Mouse (Mus musculus) heart, embryonic 12.5 days (tissue): ENCODE data around the gene Rgs9bp. TPM values are rescaled to one million over a fixed set of nuclear protein-coding genes. Genes with fewer than 3 reads are reported as not detected.

ENCODE experiments used
- ATAC-seq: fragments of 200-750 bp; cut with Nextera tagmentation; 2 replicates; pipeline ENCODE4 v1.8.0; 2017; ENCODE audit warnings: moderate TSS enrichment, moderate library complexity; ENCODE audit not compliant: insufficient number of reproducible peaks, low FRiP score
- H3K27ac ChIP-seq: fragments of 300-500 bp; sonication (generic); 2 replicates; pipeline ENCODE4 v1.5.1; 2016; ENCODE audit warnings: mild to moderate bottlenecking, moderate library complexity; ENCODE audit not compliant: poor library complexity, severe bottlenecking
- H3K27me3 ChIP-seq: fragments of 300-500 bp; sonication (generic); replicated peaks from 2 replicates; pipeline ENCODE4 v1.6.1; 2016; ENCODE audit warnings: mild to moderate bottlenecking, moderate library complexity
- H3K36me3 ChIP-seq: fragments of 300-500 bp; sonication (generic); 2 replicates; pipeline ENCODE4 v1.6.1; 2016; ENCODE audit warnings: mild to moderate bottlenecking, moderate library complexity
- H3K4me1 ChIP-seq: fragments of 300-500 bp; sonication (generic); replicated peaks from 2 replicates; pipeline ENCODE4 v1.6.1; 2016; ENCODE audit warnings: mild to moderate bottlenecking
- H3K4me2 ChIP-seq: fragments of 300-500 bp; sonication (generic); 2 replicates; pipeline ENCODE4 v1.6.1; 2016; ENCODE audit warnings: mild to moderate bottlenecking, moderate library complexity
- H3K4me3 ChIP-seq: fragments of 300-500 bp; sonication (generic); 2 replicates; pipeline ENCODE4 v1.5.1; 2016; ENCODE audit warnings: mild to moderate bottlenecking
- H3K9ac ChIP-seq: fragments of 300-500 bp; sonication (generic); 2 replicates; pipeline ENCODE4 v1.6.1; 2016; ENCODE audit warnings: mild to moderate bottlenecking, moderate library complexity
- H3K9me3 ChIP-seq: fragments of 300-500 bp; sonication (generic); replicated peaks from 2 replicates; pipeline ENCODE4 v1.6.1; 2016; ENCODE audit warnings: mild to moderate bottlenecking, moderate library complexity
- WGBS: fragments of 180-500 bp; shearing (Covaris S2); methylation state at CpG from one replicate; pipeline ENCODE4 v1.1.7; 2016; 5-methylcytosine and 5-hydroxymethylcytosine counted together
- polyA plus RNA-seq: library from polyadenylated mRNA; unstranded; fragments of >200 nt; fragmentation: Nextera tagmentation; extraction: Ambion mirVana; gene quantifications from 2 replicates; pipeline ENCODE4 v1.2.1, GENCODE M21; 2016

The Rgs9bp gene
- 0.82 TPM in 2 replicates for polyA plus RNA-seq

DNA sequence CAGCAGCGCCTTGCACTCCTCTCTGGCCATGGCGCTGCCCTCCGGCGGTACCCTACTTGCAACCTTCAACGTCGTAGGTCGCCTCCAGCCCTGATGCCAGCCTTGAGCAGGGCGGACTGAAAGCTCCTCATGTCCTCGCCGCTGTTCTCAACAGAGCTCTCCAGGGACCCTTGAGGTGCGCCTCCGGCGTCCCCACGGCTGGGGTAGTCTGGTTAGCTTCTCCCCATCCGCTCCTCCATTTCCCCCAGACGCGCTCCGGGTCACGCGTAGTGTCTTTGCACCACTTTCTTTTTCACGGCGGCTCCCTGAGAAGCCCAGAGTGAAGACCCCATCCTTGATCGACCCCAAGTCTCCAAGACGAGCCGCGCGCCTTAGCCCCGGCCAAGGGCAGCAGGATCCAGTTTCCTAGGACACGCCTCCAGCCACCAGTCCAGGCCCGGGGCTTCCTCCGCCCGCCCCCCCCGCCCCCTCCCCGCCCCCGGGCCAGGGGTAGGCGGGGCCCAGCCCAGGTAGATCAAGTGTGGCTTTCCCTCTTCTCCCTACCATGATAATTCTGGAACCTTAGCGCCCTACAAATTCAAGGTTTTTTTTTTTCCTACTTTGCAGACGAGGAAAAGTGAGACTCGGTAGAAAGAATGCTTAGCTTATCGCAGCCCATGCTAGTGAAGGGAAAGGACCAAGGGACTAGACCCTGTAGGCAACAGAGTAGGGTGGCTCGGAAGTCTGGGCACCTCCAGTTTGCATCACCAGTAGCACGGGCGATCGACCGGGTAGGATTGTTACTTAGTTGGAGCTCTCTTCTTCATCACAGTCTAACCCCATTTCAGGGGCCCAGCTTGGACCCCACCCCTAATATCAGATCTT, at the start of gene Rgs9bp:
TSS of gene Rgs9bp (minus strand) at position 392 of the 864 bp plus-strand sequence.
- Histone ChIP-seq H3K4me3 (peak within 1 kb of the TSS; percentile 88), H3K36me3 (no peaks in the 10 kb centered on the region), H3K9ac (peak within 1 kb of the TSS; percentile 89), H3K27me3 (peaks cover 26% of the 10 kb centered on the region), H3K4me1 (peaks cover 29% of the 10 kb centered on the region), H3K27ac (peak within 1 kb of the TSS; percentile 76), H3K9me3 (no peaks in the 10 kb centered on the region), H3K4me2 (peak within 1 kb of the TSS; percentile 100)
- ATAC-seq, result peak; percentile 81
- under 1% methylated on average over 45 of the region's 45 CpGs for WGBS

DNA sequence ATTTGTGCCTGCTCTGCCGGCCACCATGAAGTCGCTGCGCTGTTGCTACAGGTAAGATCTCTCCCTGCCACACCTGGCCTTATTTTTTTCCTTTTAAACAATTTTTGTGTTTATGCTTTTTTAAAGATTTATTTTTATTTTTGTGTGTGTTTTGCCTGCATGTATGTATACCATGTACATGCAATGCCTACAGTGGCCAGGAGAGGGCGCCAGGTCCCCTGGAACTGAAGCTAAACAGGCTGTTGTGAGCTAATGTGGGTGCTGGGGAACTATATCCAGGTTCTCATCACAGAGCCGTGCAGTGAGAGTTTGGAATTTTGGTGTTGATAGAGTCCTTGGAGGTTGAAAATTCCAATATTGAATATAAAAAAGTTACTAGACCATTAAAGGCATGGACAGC, 43.1 kb upstream of the Rgs9bp start:
- Histone ChIP-seq H3K4me3 (no peak overlapping the region), H3K4me1 (no peaks in the 10 kb centered on the region), H3K27ac (no peak overlapping the region), H3K36me3 (peaks cover 87% of the 10 kb centered on the region), H3K9ac (no peak overlapping the region), H3K27me3 (no peaks in the 10 kb centered on the region), H3K4me2 (no peak overlapping the region), H3K9me3 (0 out of 2 replicates have a peak, but pooled peaks cover 4% of the 10 kb centered on the region)
- WGBS, result 73% methylated on average over 5 of the region's 5 CpGs
- ATAC-seq, result no peak

DNA sequence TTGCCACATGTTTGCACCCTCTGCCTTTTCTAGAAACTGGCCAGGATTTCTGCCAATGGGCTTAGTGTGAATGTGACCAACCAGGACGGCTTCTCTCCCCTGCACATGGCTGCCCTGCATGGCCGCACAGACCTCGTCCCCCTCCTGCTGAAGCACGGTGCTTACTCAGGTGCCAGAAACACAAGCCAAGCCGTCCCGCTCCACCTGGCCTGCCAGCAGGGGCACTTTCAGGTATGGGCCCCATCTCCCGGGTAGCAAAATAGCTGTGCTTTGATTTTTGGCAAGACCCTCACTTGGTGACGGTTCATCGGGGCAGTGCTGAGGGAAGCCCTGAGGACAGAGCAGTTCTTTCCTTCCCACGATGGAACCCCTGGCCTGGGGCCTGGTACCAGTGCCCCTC, 42.0 kb upstream of the Rgs9bp start:
- 90% methylated on average over 10 of the region's 10 CpGs for WGBS
- Histone ChIP-seq H3K4me3 (no peak overlapping the region), H3K4me2 (no peak overlapping the region), H3K36me3 (peaks cover 89% of the 10 kb centered on the region), H3K9ac (no peak overlapping the region), H3K27ac (no peak overlapping the region), H3K27me3 (no peaks in the 10 kb centered on the region), H3K9me3 (0 out of 2 replicates have a peak, but pooled peaks cover 4% of the 10 kb centered on the region), H3K4me1 (no peaks in the 10 kb centered on the region)
- ATAC-seq, result no peak

DNA sequence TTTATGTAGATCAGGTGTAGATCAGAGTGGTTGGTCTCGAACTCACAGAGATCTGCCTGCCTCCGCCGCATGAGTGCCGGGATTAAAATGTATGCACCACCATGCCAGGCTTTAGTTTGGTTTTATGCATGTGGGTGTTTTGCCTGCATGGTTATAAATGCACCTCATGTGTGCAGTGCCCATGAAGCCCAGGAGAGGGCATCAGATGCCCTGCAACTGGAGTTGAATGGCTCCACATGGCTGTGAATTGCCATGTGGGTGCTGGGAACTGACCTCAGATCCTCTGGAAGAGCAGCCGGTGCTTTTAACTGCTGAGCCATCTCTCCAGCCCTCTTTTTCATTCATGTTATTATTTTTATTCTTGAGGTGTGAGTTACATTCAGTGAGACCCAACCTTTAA, 40.7 kb upstream of the Rgs9bp start:
- H3K36me3 ChIP-seq, result peaks cover 93% of the 10 kb centered on the region
- no peak for ATAC-seq
- no peak overlapping the region for H3K9ac ChIP-seq
- H3K4me2 ChIP-seq, result no peak overlapping the region
- 96% methylated on average over 5 of the region's 5 CpGs for WGBS
- H3K27ac ChIP-seq, result no peak overlapping the region
- H3K27me3 ChIP-seq, result no peaks in the 10 kb centered on the region
- 0 out of 2 replicates have a peak, but pooled peaks cover 4% of the 10 kb centered on the region for H3K9me3 ChIP-seq
- no peak overlapping the region for H3K4me3 ChIP-seq
- no peaks in the 10 kb centered on the region for H3K4me1 ChIP-seq

- Histone ChIP-seq H3K36me3 (peaks cover 91% of the 10 kb centered on the region), H3K27me3 (no peaks in the 10 kb centered on the region), H3K4me1 (no peaks in the 10 kb centered on the region), H3K4me3 (no peak overlapping the region), H3K9me3 (0 out of 2 replicates have a peak, but pooled peaks cover 4% of the 10 kb centered on the region), H3K4me2 (no peak overlapping the region), H3K27ac (no peak overlapping the region), H3K9ac (no peak overlapping the region)
- ATAC-seq, result no peak
- 85% methylated on average over 10 of the region's 10 CpGs for WGBS
Measured at GRCm38 (mm10) chr7:35622626-35623025, 37.2 kb upstream of the Rgs9bp start.

GRCm38 (mm10) chr7:35617513-35617912, 32.1 kb upstream of the Rgs9bp start:
- peaks cover 91% of the 10 kb centered on the region for H3K36me3 ChIP-seq

GRCm38 (mm10) chr7:35609245-35609644, 23.9 kb upstream of the Rgs9bp start:
- Histone ChIP-seq H3K4me3 (no peak overlapping the region), H3K27ac (no peak overlapping the region)
- no peak for ATAC-seq

More at GRCm38 (mm10) chr7:35617513-35617912, 32.1 kb upstream of the Rgs9bp start:
- ATAC-seq, result no peak
- Histone ChIP-seq H3K4me2 (no peak overlapping the region), H3K27ac (no peak overlapping the region), H3K9ac (no peak overlapping the region), H3K4me1 (no peaks in the 10 kb centered on the region), H3K4me3 (no peak overlapping the region), H3K9me3 (no peaks in the 10 kb centered on the region), H3K27me3 (no peaks in the 10 kb centered on the region)
- 82% methylated on average over 4 of the region's 4 CpGs for WGBS

DNA sequence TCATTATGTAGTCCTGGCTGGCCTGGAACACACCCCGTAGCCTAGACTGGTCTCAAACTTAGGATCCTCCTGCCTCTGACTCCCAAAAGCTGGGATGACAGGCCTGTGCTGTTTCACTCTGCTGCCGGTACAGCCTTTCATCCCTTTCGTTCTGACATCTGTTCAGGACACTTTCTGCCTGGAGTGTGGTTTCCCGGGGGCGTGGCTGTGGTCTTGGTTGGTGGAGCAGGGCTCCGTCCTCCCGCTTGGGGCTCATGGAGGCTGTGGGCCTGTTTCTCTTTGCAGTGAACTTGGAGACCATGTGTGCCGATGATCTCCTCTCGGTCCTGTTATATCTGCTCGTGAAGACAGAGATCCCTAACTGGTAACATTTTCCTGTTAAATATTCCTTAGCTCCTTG, 21.4 kb upstream of the Rgs9bp start:
- 86% methylated on average over 10 of the region's 10 CpGs for WGBS
- Histone ChIP-seq H3K27me3 (no peaks in the 10 kb centered on the region), H3K4me1 (no peaks in the 10 kb centered on the region), H3K4me2 (no peak overlapping the region), H3K9ac (no peak overlapping the region), H3K4me3 (no peak overlapping the region), H3K27ac (no peak overlapping the region), H3K36me3 (peaks cover 78% of the 10 kb centered on the region), H3K9me3 (0 out of 2 replicates have a peak, but pooled peaks cover 2% of the 10 kb centered on the region)
- no peak for ATAC-seq

More at GRCm38 (mm10) chr7:35609245-35609644, 23.9 kb upstream of the Rgs9bp start:
- Histone ChIP-seq H3K36me3 (peaks cover 80% of the 10 kb centered on the region), H3K4me2 (no peak overlapping the region), H3K9ac (no peak overlapping the region), H3K9me3 (0 out of 2 replicates have a peak, but pooled peaks cover 2% of the 10 kb centered on the region), H3K4me1 (no peaks in the 10 kb centered on the region), H3K27me3 (no peaks in the 10 kb centered on the region)
- WGBS, result 91% methylated on average over 10 of the region's 10 CpGs

DNA sequence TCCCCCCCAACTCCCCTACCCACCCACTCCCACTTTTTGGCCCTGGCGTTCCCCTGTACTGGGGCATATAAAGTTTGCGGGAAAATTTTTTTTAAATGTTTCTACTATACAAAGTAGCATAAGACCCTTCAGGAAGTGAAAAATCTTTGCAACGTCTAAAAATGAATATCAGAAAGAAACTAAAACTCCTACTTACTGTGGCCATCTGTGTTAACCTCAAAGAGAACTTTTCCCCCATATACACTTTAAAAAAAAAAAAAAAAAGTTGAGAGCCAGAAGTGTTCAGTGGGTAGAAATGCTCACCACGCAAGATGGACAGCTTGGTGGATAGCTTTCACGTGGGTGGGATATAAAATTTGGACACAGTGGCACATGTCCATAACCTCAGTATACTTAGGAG, 17.4 kb upstream of the Rgs9bp start:
- Histone ChIP-seq H3K4me2 (no peak overlapping the region), H3K36me3 (peaks cover 47% of the 10 kb centered on the region), H3K4me1 (0 out of 2 replicates have a peak, but pooled peaks cover 3% of the 10 kb centered on the region), H3K9me3 (no peaks in the 10 kb centered on the region), H3K27ac (no peak overlapping the region), H3K9ac (no peak overlapping the region), H3K27me3 (no peaks in the 10 kb centered on the region), H3K4me3 (no peak overlapping the region)
- no peak for ATAC-seq
- WGBS, result 96% methylated on average over 5 of the region's 5 CpGs

GRCm38 (mm10) chr7:35601106-35601505, 15.7 kb upstream of the Rgs9bp start:
- no peaks in the 10 kb centered on the region for H3K27me3 ChIP-seq
- no peak overlapping the region for H3K27ac ChIP-seq
- H3K9me3 ChIP-seq, result no peaks in the 10 kb centered on the region
- 70% methylated on average over 6 of the region's 6 CpGs for WGBS
- no peak overlapping the region for H3K9ac ChIP-seq
- no peak overlapping the region for H3K4me3 ChIP-seq
- 0 out of 2 replicates have a peak, but pooled peaks cover 3% of the 10 kb centered on the region for H3K4me1 ChIP-seq
- H3K36me3 ChIP-seq, result peaks cover 44% of the 10 kb centered on the region
- no peak overlapping the region for H3K4me2 ChIP-seq
- 0 out of 2 replicates have a peak, but pooled peaks have one; percentile 46 for ATAC-seq

DNA sequence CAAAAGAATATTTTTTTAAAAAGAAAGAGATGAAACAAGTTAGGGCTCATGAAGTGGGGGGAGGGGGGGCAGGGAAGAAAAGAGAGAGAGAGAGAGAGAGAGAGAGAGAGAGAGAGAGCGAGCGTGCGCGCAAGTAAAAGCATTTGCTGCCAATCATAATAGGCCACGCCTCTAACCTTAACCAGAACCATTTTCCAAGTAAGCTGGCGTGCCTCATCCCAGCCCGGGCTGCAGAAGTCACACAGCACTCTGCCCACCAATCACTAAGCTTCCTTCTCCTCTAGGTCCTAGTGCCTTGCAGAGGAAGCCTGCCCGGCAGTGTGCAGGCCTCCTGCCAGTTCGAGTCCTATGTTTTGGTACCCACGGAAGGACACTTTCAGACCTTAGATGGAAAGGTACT, 14.6 kb upstream of the Rgs9bp start:
- 93% methylated on average over 10 of the region's 10 CpGs for WGBS
- Histone ChIP-seq H3K4me2 (no peak overlapping the region), H3K9ac (no peak overlapping the region), H3K4me1 (0 out of 2 replicates have a peak, but pooled peaks cover 3% of the 10 kb centered on the region), H3K4me3 (no peak overlapping the region), H3K27me3 (no peaks in the 10 kb centered on the region), H3K27ac (no peak overlapping the region), H3K9me3 (no peaks in the 10 kb centered on the region), H3K36me3 (peaks cover 50% of the 10 kb centered on the region)
- no peak for ATAC-seq
